Mouse (Mus musculus): ENCODE data around the gene Slc26a8.

Gene Slc26a8

GRCm38 (mm10) chr17:28698672-28699071 lies 8.6 kb upstream of the Slc26a8 start:
- DNase-seq (ENCODE audit: low spot score), result peak; percentile 40

- peak; percentile 55 for DNase-seq (ENCODE audit: low spot score)
Observed at GRCm38 (mm10) chr17:28698245-28698644, 8.2 kb upstream of the Slc26a8 start.

GRCm38 (mm10) chr17:28697290-28698195 lies 7.5 kb upstream of the Slc26a8 start:
- DNase-seq (ENCODE audit: low spot score), result peak; percentile 49

GRCm38 (mm10) chr17:28696641-28697040 lies 6.6 kb upstream of the Slc26a8 start:
- DNase-seq (ENCODE audit: low spot score), result peak; percentile 69

- DNase-seq (ENCODE audit: low spot score), result no peak
Observed at GRCm38 (mm10) chr17:28694832-28695231, 4.8 kb upstream of the Slc26a8 start.

- DNase-seq (ENCODE audit: low spot score), result no peak
Observed at GRCm38 (mm10) chr17:28694078-28694477, 4.0 kb upstream of the Slc26a8 start.

GRCm38 (mm10) chr17:28693086-28693485 lies 3.1 kb upstream of the Slc26a8 start:
- peak; percentile 77 for DNase-seq (ENCODE audit: low spot score)

GRCm38 (mm10) chr17:28692341-28692710 lies 2.3 kb upstream of the Slc26a8 start:
- peak; percentile 62 for DNase-seq (ENCODE audit: low spot score)

- peak; percentile 49 for DNase-seq (ENCODE audit: low spot score)
Observed at GRCm38 (mm10) chr17:28691687-28692340, 1.8 kb upstream of the Slc26a8 start.

GRCm38 (mm10) chr17:28690776-28691686 lies 998 bp upstream of the Slc26a8 start, which contains the start of gene Mapk14:
TSS of gene Mapk14 (plus strand) at chr17:28691329.
- peak; percentile 100 for DNase-seq (ENCODE audit: low spot score)

GRCm38 (mm10) chr17:28687354-28687753 lies 2.7 kb downstream of the Slc26a8 start:
- no peak for DNase-seq (ENCODE audit: low spot score)

- no peak for DNase-seq (ENCODE audit: low spot score)
Observed at GRCm38 (mm10) chr17:28684631-28685030, 5.4 kb downstream of the Slc26a8 start.

- DNase-seq (ENCODE audit: low spot score), result no peak
Observed at GRCm38 (mm10) chr17:28683601-28684000, 6.4 kb downstream of the Slc26a8 start.

- no peak for DNase-seq (ENCODE audit: low spot score)
Observed at GRCm38 (mm10) chr17:28682311-28683084, 7.5 kb downstream of the Slc26a8 start.

- no peak for DNase-seq (ENCODE audit: low spot score)
Observed at GRCm38 (mm10) chr17:28659564-28659963, 30.5 kb downstream of the Slc26a8 start.

GRCm38 (mm10) chr17:28657936-28658335 lies 32.1 kb downstream of the Slc26a8 start:
- DNase-seq (ENCODE audit: low spot score), result no peak

- DNase-seq (ENCODE audit: low spot score), result no peak
Observed at GRCm38 (mm10) chr17:28650268-28650667, 39.8 kb downstream of the Slc26a8 start.

GRCm38 (mm10) chr17:28648607-28649370 lies 41.2 kb downstream of the Slc26a8 start:
- DNase-seq (ENCODE audit: low spot score), result peak; percentile 54

GRCm38 (mm10) chr17:28646221-28646620 lies 43.8 kb downstream of the Slc26a8 start:
- DNase-seq (ENCODE audit: low spot score), result no peak

GRCm38 (mm10) chr17:28644112-28644511 lies 45.9 kb downstream of the Slc26a8 start:
- no peak for DNase-seq (ENCODE audit: low spot score)

All from adipocyte (in vitro differentiated cells).